Mouse (Mus musculus) stomach, embryonic 15.5 days (tissue): Measurements from ENCODE around the gene Meaf6. TPM values are rescaled to one million over a fixed set of nuclear protein-coding genes. Genes with fewer than 3 reads are reported as not detected.
A peak's percentile ranks its signal among the peaks of the same experiment; 100 is the strongest.

ENCODE experiments used
- ATAC-seq: fragments of 200-750 bp; cut with Nextera tagmentation; 2 replicates; pipeline ENCODE4 v1.8.0; 2017; ENCODE audit warnings: low read depth, moderate number of reproducible peaks, moderate TSS enrichment; ENCODE audit not compliant: insufficient read depth, low FRiP score
- H3K27ac ChIP-seq: fragments of 300-500 bp; sonication (generic); 2 replicates; pipeline ENCODE4 v1.5.1; 2015; ENCODE audit warnings: mild to moderate bottlenecking, inconsistent platforms
- H3K27me3 ChIP-seq: fragments of 300-500 bp; sonication (generic); replicated peaks from 2 replicates; pipeline ENCODE4 v1.6.1; 2015; ENCODE audit warnings: inconsistent platforms
- H3K36me3 ChIP-seq: fragments of 300-500 bp; sonication (generic); 2 replicates; pipeline ENCODE4 v1.6.1; 2015; ENCODE audit warnings: inconsistent platforms
- H3K4me1 ChIP-seq: fragments of 300-500 bp; sonication (generic); 2 replicates; pipeline ENCODE4 v1.6.1; 2015; ENCODE audit warnings: inconsistent platforms
- H3K4me2 ChIP-seq: fragments of 300-500 bp; sonication (generic); 2 replicates; pipeline ENCODE4 v1.6.1; 2015; ENCODE audit warnings: mild to moderate bottlenecking, inconsistent platforms
- H3K4me3 ChIP-seq: fragments of 300-500 bp; sonication (generic); replicated peaks from 2 replicates; pipeline ENCODE4 v1.5.1; 2015; ENCODE audit warnings: inconsistent platforms
- H3K9ac ChIP-seq: fragments of 300-500 bp; sonication (generic); 2 replicates; pipeline ENCODE4 v1.6.1; 2015; ENCODE audit warnings: inconsistent platforms
- H3K9me3 ChIP-seq: fragments of 300-500 bp; sonication (generic); 2 replicates; pipeline ENCODE4 v1.6.1; 2016; ENCODE audit warnings: inconsistent platforms
- WGBS: fragments of 180-500 bp; shearing (Covaris S2); methylation state at CpG from one replicate; pipeline ENCODE4 v1.1.7; 2015; 5-methylcytosine and 5-hydroxymethylcytosine counted together
- polyA plus RNA-seq: library from polyadenylated mRNA; unstranded; fragments of >200 nt; fragmentation: Nextera tagmentation; extraction: Ambion mirVana; gene quantifications from 2 replicates; pipeline ENCODE4 v1.2.1, GENCODE M21; 2015

The Meaf6 gene
- polyA plus RNA-seq, 1 experiment from 2014 or later: 45.9 TPM

DNA sequence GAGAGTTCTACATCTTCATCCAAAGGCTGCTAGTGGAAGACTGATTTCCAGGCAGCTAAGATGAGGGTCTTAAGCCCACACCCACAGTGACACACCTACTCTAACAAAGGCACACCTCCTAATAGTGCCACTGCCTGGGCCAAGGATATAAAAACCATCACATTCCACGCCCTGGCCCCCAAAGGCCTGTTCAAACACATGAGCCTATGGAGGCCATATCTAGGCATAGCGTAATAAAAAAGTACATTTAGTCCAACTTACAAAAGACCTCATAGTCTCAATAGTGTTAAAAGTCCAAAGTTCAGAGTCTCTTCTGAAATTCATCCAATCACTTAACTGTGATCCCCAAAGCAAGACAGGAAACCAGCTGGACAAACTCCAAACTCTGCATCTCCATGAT, 6.2 kb upstream of the Meaf6 start:
- WGBS: 92% methylated on average over 2 of the region's 2 CpGs
- Histone ChIP-seq H3K4me1 (no peaks in the 10 kb centered on the region), H3K9ac (no peak overlapping the region), H3K9me3 (no peaks in the 10 kb centered on the region), H3K36me3 (peaks cover 26% of the 10 kb centered on the region), H3K27me3 (no peaks in the 10 kb centered on the region), H3K27ac (no peak overlapping the region), H3K4me3 (no peak overlapping the region), H3K4me2 (no peak overlapping the region)
- no peak for ATAC-seq

DNA sequence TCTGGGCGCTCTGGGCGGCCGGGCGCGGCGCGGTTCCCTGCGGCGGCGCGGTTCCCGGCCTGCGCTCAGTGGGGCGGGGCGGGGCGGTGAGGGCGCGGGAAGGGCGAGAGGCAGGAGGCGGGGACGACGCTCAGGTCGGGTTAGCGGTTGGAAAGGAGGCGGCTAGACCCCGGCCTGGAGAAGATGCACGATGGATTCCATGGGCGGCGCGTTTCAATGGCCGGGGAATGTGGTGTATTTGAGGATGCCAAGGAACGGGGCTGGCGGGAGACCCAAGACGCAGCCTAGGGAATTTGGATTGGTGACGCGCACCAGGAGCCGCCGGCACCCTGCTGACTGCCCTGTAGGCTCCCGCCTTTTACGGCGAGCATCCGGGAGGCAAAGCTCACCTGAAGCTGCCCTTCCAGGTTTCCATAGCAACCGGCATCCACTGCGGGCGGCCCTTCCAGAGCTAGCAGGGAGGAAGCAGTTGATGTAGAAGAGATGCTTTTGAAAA, 460 bp downstream of the Meaf6 start:
- Histone ChIP-seq H3K4me3 (peak overlapping the region; percentile 82), H3K27me3 (no peaks in the 10 kb centered on the region), H3K36me3 (peaks cover 26% of the 10 kb centered on the region), H3K4me2 (peak overlapping the region; percentile 87), H3K27ac (peak overlapping the region; percentile 99), H3K9me3 (no peaks in the 10 kb centered on the region), H3K4me1 (peaks cover 14% of the 10 kb centered on the region), H3K9ac (peak overlapping the region; percentile 91)
- under 1% methylated on average over 42 of the region's 45 CpGs for WGBS
- ATAC-seq: peak; percentile 94

- peaks cover 28% of the 10 kb centered on the region for H3K36me3 ChIP-seq
- no peak for ATAC-seq
- H3K27ac ChIP-seq: no peak overlapping the region
- H3K4me2 ChIP-seq: no peak overlapping the region
- H3K27me3 ChIP-seq: no peaks in the 10 kb centered on the region
- no peaks in the 10 kb centered on the region for H3K9me3 ChIP-seq
- no peak overlapping the region for H3K4me3 ChIP-seq
- 83% methylated on average over 5 of the region's 5 CpGs for WGBS
- no peak overlapping the region for H3K9ac ChIP-seq
- H3K4me1 ChIP-seq: no peaks in the 10 kb centered on the region
Measured at GRCm38 (mm10) chr4:125093031-125093430, 8.1 kb downstream of the Meaf6 start.

GRCm38 (mm10) chr4:125096066-125096465, 11.1 kb downstream of the Meaf6 start:
- Histone ChIP-seq H3K27me3 (no peaks in the 10 kb centered on the region), H3K9ac (no peak overlapping the region), H3K4me2 (no peak overlapping the region), H3K4me3 (no peak overlapping the region), H3K4me1 (no peaks in the 10 kb centered on the region), H3K9me3 (no peaks in the 10 kb centered on the region), H3K27ac (no peak overlapping the region), H3K36me3 (peaks cover 7% of the 10 kb centered on the region)
- WGBS: 68% methylated on average over 5 of the region's 5 CpGs
- ATAC-seq: no peak

DNA sequence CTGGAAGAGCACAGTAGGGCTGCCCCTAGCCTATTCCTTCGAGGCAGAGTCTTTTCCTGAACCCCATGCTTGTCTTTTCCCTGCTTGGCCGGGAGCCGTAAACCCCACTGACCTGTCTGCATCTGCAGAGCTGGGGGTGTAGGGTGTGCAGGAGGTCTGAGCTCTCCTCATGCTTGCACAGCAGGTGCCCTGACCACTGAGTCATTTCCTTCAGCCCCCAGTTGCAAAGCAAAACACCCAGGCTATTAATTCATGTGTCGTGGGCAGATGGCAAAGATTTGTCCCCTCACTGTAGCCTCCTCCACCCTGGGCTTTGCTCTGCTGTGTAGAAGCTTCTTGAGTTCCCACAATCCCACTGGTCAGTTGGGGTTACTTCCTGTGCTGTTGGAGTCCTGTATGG, 12.5 kb downstream of the Meaf6 start:
- 75% methylated on average over 4 of the region's 4 CpGs for WGBS
- Histone ChIP-seq H3K36me3 (peaks cover under 1% of the 10 kb centered on the region; the same call in 1 of the 2 replicates), H3K4me3 (no peak overlapping the region), H3K9me3 (no peaks in the 10 kb centered on the region), H3K4me2 (no peak overlapping the region), H3K4me1 (no peaks in the 10 kb centered on the region), H3K27ac (no peak overlapping the region), H3K9ac (no peak overlapping the region), H3K27me3 (no peaks in the 10 kb centered on the region)
- no peak for ATAC-seq

DNA sequence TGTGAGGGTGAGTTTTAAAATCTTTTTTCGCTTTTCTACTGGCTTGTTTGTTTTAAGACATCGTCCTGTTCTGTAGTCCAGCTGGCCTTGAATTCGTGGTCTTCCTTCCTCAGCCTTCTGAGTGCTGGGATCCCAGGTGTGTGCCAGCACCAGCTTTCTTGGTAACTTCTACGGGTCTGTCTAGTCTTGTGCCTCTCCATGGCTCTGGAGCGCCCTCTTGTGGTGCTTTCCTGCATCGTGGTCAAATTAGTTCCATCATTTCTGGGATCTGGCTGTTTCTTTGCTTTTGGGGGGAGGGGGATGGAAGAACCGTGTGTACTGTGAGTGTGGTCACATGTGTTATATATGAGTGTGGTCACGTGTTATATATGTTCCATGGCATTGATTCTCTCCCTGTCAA, 14.5 kb downstream of the Meaf6 start:
- Histone ChIP-seq H3K36me3 (peaks cover 15% of the 10 kb centered on the region), H3K4me1 (no peaks in the 10 kb centered on the region), H3K4me3 (no peak overlapping the region), H3K9me3 (no peaks in the 10 kb centered on the region), H3K4me2 (no peak overlapping the region), H3K27me3 (no peaks in the 10 kb centered on the region), H3K9ac (no peak overlapping the region), H3K27ac (no peak overlapping the region)
- WGBS: 5% methylated on average over 8 of the region's 8 CpGs
- no peak for ATAC-seq

DNA sequence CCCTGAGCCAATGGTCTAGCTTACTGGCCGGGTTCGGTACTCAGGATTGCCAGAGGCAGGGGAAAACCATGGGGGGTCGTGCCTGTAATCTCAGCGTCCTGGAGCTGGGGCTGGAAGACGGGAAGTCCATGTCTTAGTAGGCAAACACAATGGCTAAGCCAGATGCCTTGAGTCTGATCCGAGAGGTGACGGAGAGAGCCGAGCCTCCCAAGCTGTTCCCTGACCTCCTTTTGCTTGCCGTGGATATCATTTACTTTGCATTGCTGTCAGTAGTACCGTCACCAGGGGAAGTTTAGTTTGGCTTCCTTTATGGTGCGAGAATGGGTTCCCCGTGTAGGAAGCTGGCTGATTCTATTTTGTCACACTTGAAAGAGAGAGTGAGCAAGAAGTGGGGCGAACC, 16.4 kb downstream of the Meaf6 start:
- H3K27ac ChIP-seq: no peak overlapping the region
- WGBS: 82% methylated on average over 13 of the region's 13 CpGs
- no peaks in the 10 kb centered on the region for H3K9me3 ChIP-seq
- no peak for ATAC-seq
- H3K9ac ChIP-seq: no peak overlapping the region
- H3K4me2 ChIP-seq: no peak overlapping the region
- peaks cover 25% of the 10 kb centered on the region for H3K36me3 ChIP-seq
- H3K27me3 ChIP-seq: no peaks in the 10 kb centered on the region
- no peaks in the 10 kb centered on the region for H3K4me1 ChIP-seq
- no peak overlapping the region for H3K4me3 ChIP-seq

GRCm38 (mm10) chr4:125105354-125105753, 20.4 kb downstream of the Meaf6 start:
- 84% methylated on average over 9 of the region's 9 CpGs for WGBS

DNA sequence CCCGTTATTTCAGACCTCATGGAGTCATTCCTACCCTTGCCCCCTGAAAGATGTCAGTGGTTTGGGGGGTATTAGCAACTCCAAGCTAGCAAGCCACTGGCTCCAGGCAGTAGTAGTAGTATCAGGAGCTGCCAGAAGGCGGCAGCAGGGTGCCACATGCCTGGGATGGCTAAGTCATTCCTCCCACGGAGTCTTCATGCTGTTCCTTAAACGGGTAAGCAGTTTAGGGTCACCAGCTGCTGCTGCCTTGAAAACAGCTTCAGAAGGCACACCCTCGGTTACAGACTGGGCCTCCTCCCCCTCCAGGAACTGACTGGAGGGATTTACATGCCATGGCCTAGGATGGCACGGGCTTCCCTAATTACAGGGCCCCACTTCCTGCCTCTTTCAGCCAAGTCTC, 29.7 kb downstream of the Meaf6 start:
- H3K9ac ChIP-seq: no peak overlapping the region
- peaks cover 13% of the 10 kb centered on the region; the same call in 1 of the 2 replicates for H3K36me3 ChIP-seq
- H3K9me3 ChIP-seq: no peaks in the 10 kb centered on the region
- H3K4me1 ChIP-seq: peaks cover 27% of the 10 kb centered on the region
- H3K27me3 ChIP-seq: no peaks in the 10 kb centered on the region
- peak; percentile 32; the same call in 1 of the 2 replicates for ATAC-seq
- peak overlapping the region; percentile 35; the same call in 1 of the 2 replicates for H3K27ac ChIP-seq
- no peak overlapping the region for H3K4me2 ChIP-seq
- H3K4me3 ChIP-seq: no peak overlapping the region
- 5% methylated on average over 6 of the region's 6 CpGs for WGBS

More at GRCm38 (mm10) chr4:125105354-125105753, 20.4 kb downstream of the Meaf6 start:
- Histone ChIP-seq H3K9me3 (no peaks in the 10 kb centered on the region), H3K4me3 (no peak overlapping the region), H3K27ac (no peak overlapping the region), H3K9ac (no peak overlapping the region), H3K27me3 (no peaks in the 10 kb centered on the region), H3K36me3 (peaks cover 33% of the 10 kb centered on the region), H3K4me2 (no peak overlapping the region), H3K4me1 (no peaks in the 10 kb centered on the region)
- no peak for ATAC-seq

- H3K9ac ChIP-seq: no peak overlapping the region
Measured at GRCm38 (mm10) chr4:125115081-125115480, 30.1 kb downstream of the Meaf6 start.

DNA sequence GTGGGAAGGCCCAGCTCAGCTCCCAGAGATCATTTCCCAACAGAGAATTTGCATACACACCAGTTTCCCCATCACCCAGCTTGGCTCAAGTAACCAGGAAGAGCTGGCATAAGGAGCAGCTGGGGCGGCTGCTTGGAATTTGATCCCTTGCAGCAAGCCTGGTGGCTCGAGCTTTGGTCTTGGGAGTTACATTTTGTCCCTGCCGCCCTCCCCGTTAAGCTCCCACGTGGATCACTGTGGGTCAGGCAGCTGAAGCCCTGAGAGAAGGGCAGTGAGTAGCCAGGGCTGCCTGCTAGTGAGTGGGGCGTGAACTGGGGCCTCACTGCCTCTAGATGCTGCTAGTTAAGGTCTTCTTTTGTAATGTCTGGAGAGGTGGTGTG, 30.8 kb downstream of the Meaf6 start:
- no peak overlapping the region for H3K4me2 ChIP-seq
- no peak for ATAC-seq
- H3K4me3 ChIP-seq: no peak overlapping the region
- no peak overlapping the region for H3K9ac ChIP-seq
- H3K9me3 ChIP-seq: no peaks in the 10 kb centered on the region
- H3K36me3 ChIP-seq: peaks cover 8% of the 10 kb centered on the region; the same call in 1 of the 2 replicates
- 37% methylated on average over 6 of the region's 6 CpGs for WGBS
- peak overlapping the region; percentile 2; the same call in 1 of the 2 replicates for H3K27ac ChIP-seq
- H3K4me1 ChIP-seq: peaks cover 27% of the 10 kb centered on the region
- H3K27me3 ChIP-seq: no peaks in the 10 kb centered on the region

More at GRCm38 (mm10) chr4:125115081-125115480, 30.1 kb downstream of the Meaf6 start:
- no peak overlapping the region for H3K4me3 ChIP-seq
- peaks cover 27% of the 10 kb centered on the region for H3K4me1 ChIP-seq
- ATAC-seq: no peak
- 80% methylated on average over 4 of the region's 4 CpGs for WGBS
- peaks cover 12% of the 10 kb centered on the region; the same call in 1 of the 2 replicates for H3K36me3 ChIP-seq
- H3K9me3 ChIP-seq: no peaks in the 10 kb centered on the region
- H3K27ac ChIP-seq: peak overlapping the region; percentile 35; the same call in 1 of the 2 replicates
- no peaks in the 10 kb centered on the region for H3K27me3 ChIP-seq
- no peak overlapping the region for H3K4me2 ChIP-seq

DNA sequence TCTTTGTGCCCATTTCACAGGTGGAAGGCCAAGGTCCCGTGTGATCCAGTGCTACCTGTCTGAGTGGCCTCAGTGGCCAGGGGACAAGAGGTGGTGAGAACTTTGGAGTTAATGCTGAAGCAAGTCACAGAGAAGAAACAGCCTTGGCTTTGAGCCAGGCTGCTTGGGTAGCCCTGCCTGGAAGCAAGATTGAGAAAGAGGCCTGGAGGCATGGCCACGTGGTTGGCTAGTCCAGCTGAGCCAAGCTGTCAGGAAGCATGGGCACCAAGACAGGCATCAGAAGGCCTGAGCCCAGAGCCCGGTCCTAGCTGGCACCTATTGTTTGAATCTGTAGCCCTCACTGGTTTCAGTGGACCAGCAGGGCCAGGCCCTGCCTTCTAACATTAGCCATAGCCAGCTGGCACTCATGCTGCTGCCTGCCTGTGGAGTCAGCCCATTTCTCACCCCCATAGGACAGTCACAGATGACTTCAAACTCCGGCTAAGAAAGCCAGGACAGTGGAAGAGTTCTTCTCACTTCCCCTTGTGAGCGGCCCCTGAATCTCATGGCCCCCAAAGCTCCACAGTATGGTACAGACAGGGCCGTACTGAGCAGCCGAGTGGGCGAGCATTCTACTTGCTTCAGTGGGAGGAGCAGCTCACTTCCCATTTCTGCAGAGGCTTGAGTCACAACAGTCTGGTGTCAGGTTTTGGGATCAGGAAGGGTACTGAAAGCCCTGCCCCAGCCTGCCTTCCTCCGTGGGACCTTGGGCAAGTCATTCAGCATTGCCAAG, 31.3 kb downstream of the Meaf6 start:
- peaks cover 8% of the 10 kb centered on the region; the same call in 1 of the 2 replicates for H3K36me3 ChIP-seq
- no peaks in the 10 kb centered on the region for H3K27me3 ChIP-seq
- peak overlapping the region; percentile 53 for H3K27ac ChIP-seq
- H3K4me1 ChIP-seq: peaks cover 27% of the 10 kb centered on the region
- no peak for ATAC-seq
- H3K9me3 ChIP-seq: no peaks in the 10 kb centered on the region
- no peak overlapping the region for H3K9ac ChIP-seq
- H3K4me2 ChIP-seq: no peak overlapping the region
- WGBS: 62% methylated on average over 9 of the region's 9 CpGs
- H3K4me3 ChIP-seq: no peak overlapping the region
